In genomic region chr15:82351480-82351879, GRCm38 (mm10) we compare ENCODE assay signal across 11 mouse cellular contexts. TPM values are rescaled to one million over a fixed set of nuclear protein-coding genes. Genes with fewer than 3 reads are reported as not detected.
DNase-seq lines count a peak whose midpoint lies in the region; ATAC-seq and TF ChIP-seq lines count a peak whose summit lies in the region.
"Had no signal": no experiment of that assay in that cellular context is flagged by ENCODE, and none has a peak within 500 bp of the region (broad histone marks: within the 10 kb centered on the region; RNA-seq: fewer than 3 reads in every experiment).

No protein-coding gene starts in this region.

- H3K9ac ChIP-seq in forebrain, embryonic 12.5 days, result 0 out of 2 replicates have a peak overlapping the region, but pooled peaks have one; percentile 14
- H3K9ac ChIP-seq in forebrain, embryonic 16.5 days (replicated peaks; ENCODE audit: low read depth, low read length), result no peak overlapping the region
- H3K9ac ChIP-seq in midbrain, embryonic 12.5 days (replicated peaks), result 0 out of 2 replicates have a peak overlapping the region, but pooled peaks have one; percentile 31
- peak overlapping the region; percentile 22; the same call in 1 of the 2 replicates for H3K9ac ChIP-seq in liver, embryonic 11.5 days (ENCODE audit: low read depth, low read length)
- no peak overlapping the region for H3K9ac ChIP-seq in stomach, embryonic 16.5 days (ENCODE audit: low read length)

- ATAC-seq in forebrain, embryonic 12.5 days (ENCODE audit: low FRiP score), result no peak
- no peak for ATAC-seq in forebrain, embryonic 16.5 days
- ATAC-seq in midbrain, embryonic 12.5 days (ENCODE audit: low FRiP score, low read depth), result no peak
- peak; percentile 40 for ATAC-seq in liver, embryonic 11.5 days (replicated peaks; ENCODE audit: low FRiP score)
- ATAC-seq in stomach, embryonic 16.5 days (ENCODE audit: insufficient read depth, low FRiP score), result no peak

- TF ChIP-seq POLR2A in lung, adult 2 months (IDR thresholded peaks at IDR 0.05; ENCODE audit: borderline replicate concordance, extremely low read depth, low read depth, low read length), result no peak

- H3K4me1 ChIP-seq in forebrain, embryonic 12.5 days, result peaks cover 39% of the 10 kb centered on the region
- peaks cover 28% of the 10 kb centered on the region for H3K4me1 ChIP-seq in forebrain, embryonic 16.5 days (replicated peaks; ENCODE audit: control insufficient read depth, insufficient read depth, low read length)
- peaks cover 34% of the 10 kb centered on the region for H3K4me1 ChIP-seq in midbrain, embryonic 12.5 days
- H3K4me1 ChIP-seq in midbrain, embryonic 10.5 days, result peaks cover 41% of the 10 kb centered on the region
- peaks cover 44% of the 10 kb centered on the region for H3K4me1 ChIP-seq in liver, embryonic 11.5 days (replicated peaks; ENCODE audit: control insufficient read depth, insufficient read depth, low read length)
- H3K4me1 ChIP-seq in stomach, embryonic 16.5 days (ENCODE audit: control insufficient read depth, insufficient read depth, low read length), result peaks cover 30% of the 10 kb centered on the region
- H3K4me1 ChIP-seq in lung, adult 2 months (ENCODE audit: control insufficient read depth, insufficient read depth, low read length), result peaks cover 10% of the 10 kb centered on the region

- no peak overlapping the region for H3K27ac ChIP-seq in forebrain, embryonic 12.5 days
- H3K27ac ChIP-seq in forebrain, embryonic 16.5 days (ENCODE audit: low read length), result no peak overlapping the region
- H3K27ac ChIP-seq in midbrain, embryonic 12.5 days (replicated peaks), result no peak overlapping the region
- H3K27ac ChIP-seq in midbrain, embryonic 10.5 days (replicated peaks), result no peak overlapping the region
- peak overlapping the region; percentile 65 for H3K27ac ChIP-seq in liver, embryonic 11.5 days (ENCODE audit: low read depth, low read length)
- peak overlapping the region; percentile 16 for H3K27ac ChIP-seq in stomach, embryonic 16.5 days (ENCODE audit: low read length)

- 82% methylated on average over 3 of the region's 3 CpGs for WGBS in forebrain, embryonic 12.5 days
- WGBS in forebrain, embryonic 16.5 days, result 90% methylated on average over 3 of the region's 3 CpGs
- 86% methylated on average over 3 of the region's 3 CpGs for WGBS in midbrain, embryonic 12.5 days
- WGBS in midbrain, embryonic 10.5 days, result 87% methylated on average over 3 of the region's 3 CpGs
- 57% methylated on average over 3 of the region's 3 CpGs for WGBS in liver, embryonic 11.5 days
- WGBS in stomach, embryonic 16.5 days, result 62% methylated on average over 3 of the region's 3 CpGs
- WGBS in lung, adult 2 months, result 69% methylated on average over 3 of the region's 3 CpGs

- no peaks in the 10 kb centered on the region for H3K27me3 ChIP-seq in forebrain, embryonic 12.5 days
- H3K27me3 ChIP-seq in forebrain, embryonic 16.5 days (replicated peaks; ENCODE audit: control insufficient read depth, insufficient read depth, low read length), result no peaks in the 10 kb centered on the region
- H3K27me3 ChIP-seq in midbrain, embryonic 12.5 days, result no peaks in the 10 kb centered on the region
- H3K27me3 ChIP-seq in midbrain, embryonic 10.5 days (ENCODE audit: low read depth, poor library complexity, severe bottlenecking), result no peaks in the 10 kb centered on the region
- H3K27me3 ChIP-seq in liver, embryonic 11.5 days (replicated peaks; ENCODE audit: control insufficient read depth, insufficient read depth, low read length), result no peaks in the 10 kb centered on the region
- no peaks in the 10 kb centered on the region for H3K27me3 ChIP-seq in stomach, embryonic 16.5 days (ENCODE audit: control insufficient read depth, insufficient read depth, low read length)

- no peaks in the 10 kb centered on the region for H3K9me3 ChIP-seq in forebrain, embryonic 12.5 days
- H3K9me3 ChIP-seq in forebrain, embryonic 16.5 days (ENCODE audit: control insufficient read depth, low read length), result no peaks in the 10 kb centered on the region
- H3K9me3 ChIP-seq in midbrain, embryonic 12.5 days, result no peaks in the 10 kb centered on the region
- no peaks in the 10 kb centered on the region for H3K9me3 ChIP-seq in midbrain, embryonic 10.5 days (replicated peaks)
- H3K9me3 ChIP-seq in liver, embryonic 11.5 days (ENCODE audit: control insufficient read depth, low read length), result no peaks in the 10 kb centered on the region
- H3K9me3 ChIP-seq in stomach, embryonic 16.5 days (replicated peaks; ENCODE audit: control insufficient read depth, low read length), result no peaks in the 10 kb centered on the region

- H3K4me2 ChIP-seq in forebrain, embryonic 12.5 days, result no peak overlapping the region
- H3K4me2 ChIP-seq in forebrain, embryonic 16.5 days (ENCODE audit: low read length), result no peak overlapping the region
- H3K4me2 ChIP-seq in midbrain, embryonic 12.5 days (replicated peaks), result no peak overlapping the region
- peak overlapping the region; percentile 95 for H3K4me2 ChIP-seq in liver, embryonic 11.5 days
- H3K4me2 ChIP-seq in stomach, embryonic 16.5 days (ENCODE audit: low read depth, low read length), result 0 out of 2 replicates have a peak overlapping the region, but pooled peaks have one; percentile 17

- TF ChIP-seq CTCF in lung, adult 2 months (IDR thresholded peaks at IDR 0.05; ENCODE audit: insufficient read depth, low read length), result no peak

- H3K36me3 ChIP-seq in forebrain, embryonic 12.5 days (replicated peaks), result peaks cover 37% of the 10 kb centered on the region
- H3K36me3 ChIP-seq in forebrain, embryonic 16.5 days (ENCODE audit: control insufficient read depth, insufficient read depth), result peaks cover 22% of the 10 kb centered on the region
- H3K36me3 ChIP-seq in midbrain, embryonic 12.5 days, result peaks cover 38% of the 10 kb centered on the region
- H3K36me3 ChIP-seq in midbrain, embryonic 10.5 days, result peaks cover 40% of the 10 kb centered on the region
- peaks cover 18% of the 10 kb centered on the region for H3K36me3 ChIP-seq in liver, embryonic 11.5 days (ENCODE audit: control insufficient read depth, insufficient read depth, low read length)
- peaks cover 27% of the 10 kb centered on the region for H3K36me3 ChIP-seq in stomach, embryonic 16.5 days (ENCODE audit: control insufficient read depth, insufficient read depth, low read length)

- H3K4me3 ChIP-seq in forebrain, embryonic 12.5 days (replicated peaks), result no peak overlapping the region
- H3K4me3 ChIP-seq in forebrain, embryonic 16.5 days (replicated peaks; ENCODE audit: low read length), result no peak overlapping the region
- H3K4me3 ChIP-seq in midbrain, embryonic 12.5 days, result no peak overlapping the region
- H3K4me3 ChIP-seq in midbrain, embryonic 10.5 days, result no peak overlapping the region
- peak overlapping the region; percentile 31; the same call in 1 of the 2 replicates for H3K4me3 ChIP-seq in liver, embryonic 11.5 days (ENCODE audit: low read depth, low read length)
- H3K4me3 ChIP-seq in stomach, embryonic 16.5 days (replicated peaks; ENCODE audit: low read length), result no peak overlapping the region
- no peak overlapping the region for H3K4me3 ChIP-seq in lung, adult 2 months (replicated peaks; ENCODE audit: extremely low read depth, low read depth, low read length)

- no peak for DNase-seq in midbrain, embryonic 10.5 days (ENCODE audit: low spot score)
- no peak for DNase-seq in liver, embryonic 11.5 days (ENCODE audit: low spot score)
- DNase-seq in lung, postnatal 14 days, result no peak
- no peak for DNase-seq in lung, adult 2 months
- DNase-seq: adrenal gland, adult 8-10 months; right cerebral cortex, postnatal 4 days; thymus, adult 2 months had no signal

RNA-seq across cellular contexts. Expression of gene Ndufa6, which starts 2.6 kb away (rescaled TPM):
- 277 and 278 TPM in 2 replicates for polyA plus RNA-seq in forebrain, embryonic 12.5 days (2016; fragmentation: Nextera tagmentation; extraction: Ambion mirVana)
- 277 and 297 TPM in 2 replicates for polyA plus RNA-seq in forebrain, embryonic 16.5 days (2015; fragmentation: Nextera tagmentation; extraction: Ambion mirVana)
- 277 and 315 TPM in 2 replicates for polyA plus RNA-seq in midbrain, embryonic 12.5 days (2016; fragmentation: Nextera tagmentation; extraction: Ambion mirVana)
- 258 and 270 TPM in 2 replicates for polyA plus RNA-seq in midbrain, embryonic 10.5 days (2016; fragmentation: Nextera tagmentation; extraction: Ambion mirVana)
- 432 and 467 TPM in 2 replicates for polyA plus RNA-seq in liver, embryonic 11.5 days (2014; fragmentation: Nextera tagmentation; extraction: Ambion mirVana)
- 352 and 428 TPM in 2 replicates for polyA plus RNA-seq in stomach, embryonic 16.5 days (2015; fragmentation: Nextera tagmentation; extraction: Ambion mirVana)
- polyA plus RNA-seq in lung, adult 2 months (2012; rRNA removed), result 183 and 193 TPM in 2 replicates

RNA-seq across cellular contexts. Expression of gene Smdt1, which starts 12.7 kb away (rescaled TPM):
- polyA plus RNA-seq in forebrain, embryonic 12.5 days (2016; fragmentation: Nextera tagmentation; extraction: Ambion mirVana), result 245 and 250 TPM in 2 replicates
- 269 and 282 TPM in 2 replicates for polyA plus RNA-seq in forebrain, embryonic 16.5 days (2015; fragmentation: Nextera tagmentation; extraction: Ambion mirVana)
- polyA plus RNA-seq in midbrain, embryonic 12.5 days (2016; fragmentation: Nextera tagmentation; extraction: Ambion mirVana), result 248 and 261 TPM in 2 replicates
- 253 and 265 TPM in 2 replicates for polyA plus RNA-seq in midbrain, embryonic 10.5 days (2016; fragmentation: Nextera tagmentation; extraction: Ambion mirVana)
- polyA plus RNA-seq in liver, embryonic 11.5 days (2014; fragmentation: Nextera tagmentation; extraction: Ambion mirVana), result 218 and 233 TPM in 2 replicates
- polyA plus RNA-seq in stomach, embryonic 16.5 days (2015; fragmentation: Nextera tagmentation; extraction: Ambion mirVana), result 278 and 284 TPM in 2 replicates
- polyA plus RNA-seq in lung, adult 2 months (2012; rRNA removed), result 189 and 202 TPM in 2 replicates

RNA-seq across cellular contexts. Expression of gene Pheta2, which starts 12.7 kb away (rescaled TPM):
- 3.0 and 3.6 TPM in 2 replicates for polyA plus RNA-seq in forebrain, embryonic 12.5 days (2016; fragmentation: Nextera tagmentation; extraction: Ambion mirVana)
- 2.0 TPM in 2 replicates for polyA plus RNA-seq in forebrain, embryonic 16.5 days (2015; fragmentation: Nextera tagmentation; extraction: Ambion mirVana)
- polyA plus RNA-seq in midbrain, embryonic 12.5 days (2016; fragmentation: Nextera tagmentation; extraction: Ambion mirVana), result 3.3 and 4.1 TPM in 2 replicates
- polyA plus RNA-seq in midbrain, embryonic 10.5 days (2016; fragmentation: Nextera tagmentation; extraction: Ambion mirVana), result 4.2 and 5.4 TPM in 2 replicates
- polyA plus RNA-seq in liver, embryonic 11.5 days (2014; fragmentation: Nextera tagmentation; extraction: Ambion mirVana), result 34.0 and 35.4 TPM in 2 replicates
- 17.5 and 18.3 TPM in 2 replicates for polyA plus RNA-seq in stomach, embryonic 16.5 days (2015; fragmentation: Nextera tagmentation; extraction: Ambion mirVana)
- 1.8 and 2.4 TPM in 2 replicates for polyA plus RNA-seq in lung, adult 2 months (2012; rRNA removed)

RNA-seq across cellular contexts. Expression of gene Naga, which starts 12.8 kb away (rescaled TPM):
- 20.4 and 20.5 TPM in 2 replicates for polyA plus RNA-seq in forebrain, embryonic 12.5 days (2016; fragmentation: Nextera tagmentation; extraction: Ambion mirVana)
- 23.4 and 26.1 TPM in 2 replicates for polyA plus RNA-seq in forebrain, embryonic 16.5 days (2015; fragmentation: Nextera tagmentation; extraction: Ambion mirVana)
- 24.0 and 24.9 TPM in 2 replicates for polyA plus RNA-seq in midbrain, embryonic 12.5 days (2016; fragmentation: Nextera tagmentation; extraction: Ambion mirVana)
- polyA plus RNA-seq in midbrain, embryonic 10.5 days (2016; fragmentation: Nextera tagmentation; extraction: Ambion mirVana), result 22.4 and 27.2 TPM in 2 replicates
- 33.7 and 37.2 TPM in 2 replicates for polyA plus RNA-seq in liver, embryonic 11.5 days (2014; fragmentation: Nextera tagmentation; extraction: Ambion mirVana)
- 99.0 and 116 TPM in 2 replicates for polyA plus RNA-seq in stomach, embryonic 16.5 days (2015; fragmentation: Nextera tagmentation; extraction: Ambion mirVana)
- polyA plus RNA-seq in lung, adult 2 months (2012; rRNA removed), result 167 and 189 TPM in 2 replicates

RNA-seq across cellular contexts. Expression of gene Cyp2d22, which starts 28.6 kb away (rescaled TPM):
- polyA plus RNA-seq in forebrain, embryonic 12.5 days (2016; fragmentation: Nextera tagmentation; extraction: Ambion mirVana), result 2.1 and 2.8 TPM in 2 replicates
- polyA plus RNA-seq in forebrain, embryonic 16.5 days (2015; fragmentation: Nextera tagmentation; extraction: Ambion mirVana), result 1.1 and 1.4 TPM in 2 replicates
- 2.3 and 2.8 TPM in 2 replicates for polyA plus RNA-seq in midbrain, embryonic 12.5 days (2016; fragmentation: Nextera tagmentation; extraction: Ambion mirVana)
- 2.8 and 4.5 TPM in 2 replicates for polyA plus RNA-seq in midbrain, embryonic 10.5 days (2016; fragmentation: Nextera tagmentation; extraction: Ambion mirVana)
- 6.8 and 7.0 TPM in 2 replicates for polyA plus RNA-seq in liver, embryonic 11.5 days (2014; fragmentation: Nextera tagmentation; extraction: Ambion mirVana)
- 12.6 and 16.4 TPM in 2 replicates for polyA plus RNA-seq in stomach, embryonic 16.5 days (2015; fragmentation: Nextera tagmentation; extraction: Ambion mirVana)
- polyA plus RNA-seq in lung, adult 2 months (2012; rRNA removed), result 84.6 and 90.2 TPM in 2 replicates

Comparison
In these comparisons a context has a peak if more than half of its experiments do, and no peak if none do; other contexts are left out.
1. H3K9ac ChIP-seq: peak in forebrain, embryonic 12.5 days (single experiment), midbrain, embryonic 12.5 days (single experiment) and liver, embryonic 11.5 days (single experiment); none in forebrain, embryonic 16.5 days (single experiment) and stomach, embryonic 16.5 days (single experiment).
2. H3K27ac ChIP-seq: peak in liver, embryonic 11.5 days (single experiment) and stomach, embryonic 16.5 days (single experiment); none in forebrain, embryonic 12.5 days (single experiment), forebrain, embryonic 16.5 days (single experiment), midbrain, embryonic 12.5 days (single experiment) and midbrain, embryonic 10.5 days (single experiment).
3. H3K4me2 ChIP-seq: peak in liver, embryonic 11.5 days (single experiment) and stomach, embryonic 16.5 days (single experiment); none in forebrain, embryonic 12.5 days (single experiment), forebrain, embryonic 16.5 days (single experiment) and midbrain, embryonic 12.5 days (single experiment).